Mouse (Mus musculus) hindbrain, embryonic 13.5 days (tissue): ENCODE data around the gene Rinl. TPM values are rescaled to one million over a fixed set of nuclear protein-coding genes. Genes with fewer than 3 reads are reported as not detected.

Experiments
- ATAC-seq: fragments of 200-750 bp; cut with Nextera tagmentation; 2 replicates; pipeline ENCODE4 v1.8.0; 2017; ENCODE audit warnings: moderate TSS enrichment; ENCODE audit not compliant: low FRiP score
- H3K27ac ChIP-seq: fragments of 300-500 bp; sonication (generic); 2 replicates; pipeline ENCODE4 v1.5.1; 2015; ENCODE audit warnings: inconsistent platforms, mild to moderate bottlenecking, moderate library complexity
- H3K27me3 ChIP-seq: fragments of 300-500 bp; sonication (generic); 2 replicates; pipeline ENCODE4 v1.6.1; 2015; ENCODE audit warnings: mild to moderate bottlenecking, inconsistent platforms
- H3K36me3 ChIP-seq: fragments of 300-500 bp; sonication (generic); 2 replicates; pipeline ENCODE4 v1.6.1; 2015; ENCODE audit warnings: mild to moderate bottlenecking, inconsistent platforms
- H3K4me1 ChIP-seq: fragments of 300-500 bp; sonication (generic); replicated peaks from 2 replicates; pipeline ENCODE4 v1.6.1; 2015; ENCODE audit warnings: inconsistent platforms
- H3K4me2 ChIP-seq: fragments of 300-500 bp; sonication (generic); 2 replicates; pipeline ENCODE4 v1.6.1; 2015; ENCODE audit warnings: inconsistent platforms, mild to moderate bottlenecking, moderate library complexity
- H3K4me3 ChIP-seq: fragments of 300-500 bp; sonication (generic); 2 replicates; pipeline ENCODE4 v1.5.1; 2015; ENCODE audit warnings: mild to moderate bottlenecking, inconsistent platforms
- H3K9ac ChIP-seq: fragments of 300-500 bp; sonication (generic); 2 replicates; pipeline ENCODE4 v1.6.1; 2015; ENCODE audit warnings: mild to moderate bottlenecking, inconsistent platforms
- H3K9me3 ChIP-seq: fragments of 300-500 bp; sonication (generic); 2 replicates; pipeline ENCODE4 v1.6.1; 2016; ENCODE audit warnings: inconsistent platforms
- WGBS: fragments of 180-500 bp; shearing (Covaris S2); methylation state at CpG from one replicate; pipeline ENCODE4 v1.1.7; 2015; 5-methylcytosine and 5-hydroxymethylcytosine counted together
- polyA plus RNA-seq: library from polyadenylated mRNA; unstranded; fragments of >200 nt; fragmentation: Nextera tagmentation; extraction: Ambion mirVana; gene quantifications from 2 replicates; pipeline ENCODE4 v1.2.1, GENCODE M21; 2015

The Rinl gene
- polyA plus RNA-seq, 1 experiment from 2014 or later = 2.7 TPM

DNA sequence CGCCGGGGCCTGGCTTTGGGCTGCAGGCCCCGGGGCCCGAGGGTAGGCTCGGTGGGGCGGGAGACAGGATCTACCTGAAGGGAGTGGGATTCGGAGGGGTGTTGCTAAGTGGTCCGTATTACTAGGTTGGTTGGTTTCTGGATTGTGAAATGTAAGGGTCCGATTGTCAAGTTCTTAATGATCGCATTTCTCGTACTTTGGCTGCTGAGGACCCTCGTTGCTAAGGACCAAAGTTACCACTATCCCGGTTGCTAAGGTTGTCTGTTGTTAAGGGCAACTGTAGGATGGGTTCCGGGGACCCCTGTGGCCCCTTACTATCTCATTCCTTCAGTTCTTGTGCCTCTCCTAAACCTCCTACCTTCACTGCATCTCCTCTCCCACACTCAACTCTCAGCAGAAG lies 21.9 kb upstream of the Rinl start:
- 1% methylated on average over 14 of the region's 14 CpGs for WGBS
- Histone ChIP-seq H3K9ac (peak overlapping the region; percentile 70), H3K4me3 (peak overlapping the region; percentile 69), H3K9me3 (no peaks in the 10 kb centered on the region), H3K36me3 (peaks cover 13% of the 10 kb centered on the region), H3K4me2 (peak overlapping the region; percentile 67), H3K4me1 (peaks cover 37% of the 10 kb centered on the region), H3K27ac (no peak overlapping the region), H3K27me3 (no peaks in the 10 kb centered on the region)
- peak; percentile 30 for ATAC-seq

DNA sequence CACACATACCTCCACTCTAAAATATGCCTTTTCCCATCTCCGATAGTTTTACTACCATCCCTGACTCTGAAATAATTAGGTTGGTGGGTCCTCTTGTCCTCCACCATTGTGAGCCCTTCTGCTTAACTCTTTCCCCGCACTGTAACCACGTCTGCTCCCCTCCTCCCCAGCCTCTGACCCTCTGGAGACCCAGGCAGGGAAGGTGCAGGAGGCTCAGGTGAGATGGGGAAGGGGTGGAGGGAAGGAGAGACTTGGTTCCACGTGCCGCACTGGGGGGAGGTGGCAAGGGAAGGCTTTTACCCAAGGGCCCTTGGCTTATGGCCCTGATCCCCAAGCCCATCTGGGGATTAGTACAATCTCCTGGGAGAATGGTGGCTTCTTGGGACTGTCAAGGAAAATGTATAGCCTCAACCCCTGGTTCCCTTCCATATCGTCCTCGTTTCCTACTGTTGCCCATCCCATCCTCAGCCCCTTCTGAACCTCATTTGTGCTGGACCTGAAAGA lies 21.3 kb upstream of the Rinl start, which contains the start of gene Nfkbib:
Gene Nfkbib (minus strand): TSS at position 51 of the 504 bp plus-strand sequence.
- Histone ChIP-seq H3K4me2 (peak within 1 kb of the TSS; percentile 67), H3K27me3 (no peaks in the 10 kb centered on the region), H3K27ac (no peak within 1 kb of the TSS), H3K4me1 (peaks cover 37% of the 10 kb centered on the region), H3K9ac (peak within 1 kb of the TSS; percentile 70), H3K36me3 (peaks cover 8% of the 10 kb centered on the region; the same call in 1 of the 2 replicates), H3K4me3 (peak within 1 kb of the TSS; percentile 69), H3K9me3 (no peaks in the 10 kb centered on the region)
- no peak for ATAC-seq
- WGBS = 62% methylated on average over 7 of the region's 7 CpGs

DNA sequence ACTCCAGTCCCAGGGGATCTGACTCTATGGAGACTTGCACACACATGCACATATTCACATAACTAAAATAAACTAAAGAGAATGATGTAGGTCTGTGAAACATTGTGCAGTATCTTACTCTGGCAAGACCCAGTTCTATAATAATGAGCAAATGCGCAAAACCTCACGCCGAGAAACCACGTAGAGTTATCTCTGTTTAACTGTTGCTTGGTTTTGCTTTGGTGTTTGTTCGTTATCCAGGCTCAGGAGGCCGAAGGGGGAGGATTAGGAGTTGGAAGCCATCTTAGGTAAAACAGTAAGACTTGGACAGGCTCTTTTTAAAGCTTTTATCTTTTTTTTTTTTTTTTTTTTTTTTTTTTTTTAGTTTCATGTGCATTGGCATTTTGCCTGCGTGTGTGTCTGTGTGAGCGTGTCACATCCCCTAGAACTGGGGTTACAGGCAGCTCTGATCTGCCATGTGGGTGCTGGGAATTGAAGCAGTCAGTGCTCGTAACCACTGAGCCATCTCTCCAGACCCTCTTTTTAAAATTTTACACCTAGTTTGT lies 19.3 kb upstream of the Rinl start:
- Histone ChIP-seq H3K9me3 (no peaks in the 10 kb centered on the region), H3K4me3 (no peak overlapping the region), H3K27me3 (no peaks in the 10 kb centered on the region), H3K36me3 (peaks cover 9% of the 10 kb centered on the region; the same call in 1 of the 2 replicates), H3K27ac (no peak overlapping the region), H3K9ac (no peak overlapping the region), H3K4me2 (no peak overlapping the region), H3K4me1 (peaks cover 52% of the 10 kb centered on the region)
- ATAC-seq = no peak
- WGBS = 93% methylated on average over 9 of the region's 9 CpGs

DNA sequence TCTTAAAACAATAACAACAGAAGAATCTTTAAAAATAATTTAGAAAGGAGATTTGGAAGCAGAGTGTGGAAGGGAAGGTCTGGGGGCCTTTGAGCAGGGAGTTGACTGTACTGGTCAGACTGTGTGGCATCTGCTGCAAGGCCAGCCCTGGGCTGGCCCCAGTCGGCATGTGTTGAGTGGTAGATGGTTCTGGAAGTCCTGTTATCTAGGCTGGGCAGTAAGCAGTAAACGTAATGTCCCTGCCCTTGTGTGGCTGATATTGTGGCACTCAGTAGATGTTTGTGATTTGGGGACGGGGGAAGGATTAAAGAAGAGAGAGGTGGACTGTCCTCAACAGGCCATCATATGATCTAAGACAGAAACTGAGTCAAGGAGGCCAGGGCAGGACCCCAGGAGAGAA lies 18.5 kb upstream of the Rinl start:
- 92% methylated on average over 3 of the region's 3 CpGs for WGBS

DNA sequence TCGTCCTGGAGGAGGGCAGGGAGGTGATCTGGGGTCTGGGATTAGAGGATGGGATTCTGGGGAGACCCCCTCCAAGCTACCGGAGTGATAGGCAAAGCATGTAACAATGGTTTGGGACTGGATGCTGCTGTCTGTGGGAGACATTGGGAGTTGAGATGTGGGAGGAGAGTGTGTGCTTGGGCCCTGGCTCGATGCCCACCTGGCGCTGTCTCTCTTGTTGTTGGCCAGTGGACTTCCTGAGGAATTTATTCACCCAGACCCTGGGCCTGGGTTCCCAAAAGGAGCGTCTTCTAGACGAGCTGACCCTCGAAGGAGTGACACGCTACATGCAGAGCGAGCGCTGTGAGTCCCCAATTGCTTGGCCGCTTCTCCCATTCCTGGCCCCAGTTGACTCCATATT lies 16.9 kb upstream of the Rinl start:
- no peaks in the 10 kb centered on the region for H3K9me3 ChIP-seq
- no peak overlapping the region for H3K27ac ChIP-seq
- H3K4me1 ChIP-seq = peaks cover 41% of the 10 kb centered on the region
- no peaks in the 10 kb centered on the region for H3K27me3 ChIP-seq
- 92% methylated on average over 11 of the region's 11 CpGs for WGBS
- H3K4me2 ChIP-seq = no peak overlapping the region
- peaks cover 20% of the 10 kb centered on the region for H3K36me3 ChIP-seq
- no peak overlapping the region for H3K9ac ChIP-seq
- no peak overlapping the region for H3K4me3 ChIP-seq
- no peak for ATAC-seq

More for the DNA sequence above, 18.5 kb upstream of the Rinl start:
- no peaks in the 10 kb centered on the region for H3K27me3 ChIP-seq
- ATAC-seq = no peak
- H3K27ac ChIP-seq = no peak overlapping the region
- H3K4me2 ChIP-seq = no peak overlapping the region
- no peak overlapping the region for H3K9ac ChIP-seq
- H3K4me3 ChIP-seq = no peak overlapping the region
- H3K4me1 ChIP-seq = peaks cover 46% of the 10 kb centered on the region
- H3K9me3 ChIP-seq = no peaks in the 10 kb centered on the region
- H3K36me3 ChIP-seq = peaks cover 15% of the 10 kb centered on the region; the same call in 1 of the 2 replicates

DNA sequence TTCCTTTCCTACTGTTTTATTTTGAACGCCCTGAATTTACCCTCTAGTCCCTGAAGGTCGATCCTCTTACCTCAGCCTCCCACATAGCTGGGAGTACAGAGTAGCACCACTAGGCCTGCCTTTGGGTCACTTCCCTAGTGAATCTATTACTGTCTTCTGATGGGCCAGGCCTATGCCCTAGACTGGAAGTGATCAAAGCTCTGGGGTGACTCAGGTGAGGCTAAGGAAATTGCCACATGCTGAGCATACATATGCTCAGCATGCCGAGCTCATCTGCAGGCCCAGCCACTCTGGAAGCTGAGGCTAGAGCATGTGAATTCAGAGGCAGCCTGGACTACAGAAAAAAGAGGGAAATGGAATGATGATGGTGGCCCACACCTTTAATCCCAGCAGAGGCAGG lies 15.6 kb upstream of the Rinl start:
- no peak for ATAC-seq
- Histone ChIP-seq H3K4me3 (no peak overlapping the region), H3K27me3 (no peaks in the 10 kb centered on the region), H3K4me2 (no peak overlapping the region), H3K4me1 (peaks cover 28% of the 10 kb centered on the region), H3K27ac (peak overlapping the region; percentile 67; the same call in 1 of the 2 replicates), H3K9me3 (no peaks in the 10 kb centered on the region), H3K36me3 (peaks cover 30% of the 10 kb centered on the region), H3K9ac (no peak overlapping the region)
- WGBS = 85% methylated on average over 3 of the region's 3 CpGs

DNA sequence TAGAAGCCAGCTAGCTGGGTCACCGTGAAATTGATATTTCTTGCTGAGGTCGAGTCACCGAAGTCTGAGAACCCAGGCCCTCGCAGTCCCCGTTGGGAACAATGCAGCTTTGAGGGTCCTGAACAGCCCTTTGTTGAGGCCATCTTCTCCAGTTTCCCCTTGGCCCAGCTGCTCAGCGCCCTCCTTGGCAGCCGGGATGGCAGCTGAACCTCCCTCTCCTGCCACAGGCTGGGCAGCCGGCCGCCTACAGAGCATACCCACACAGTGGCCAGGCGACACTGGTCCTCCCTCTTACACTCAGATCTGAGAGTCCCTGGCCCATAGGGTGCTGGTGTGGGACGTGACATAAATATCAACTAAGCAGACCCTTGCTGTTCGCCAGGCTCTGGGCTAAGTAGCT lies 14.6 kb upstream of the Rinl start:
- Histone ChIP-seq H3K9ac (no peak overlapping the region), H3K4me3 (no peak overlapping the region), H3K9me3 (no peaks in the 10 kb centered on the region), H3K4me2 (no peak overlapping the region), H3K27me3 (no peaks in the 10 kb centered on the region), H3K4me1 (peaks cover 18% of the 10 kb centered on the region), H3K36me3 (peaks cover 39% of the 10 kb centered on the region), H3K27ac (peak overlapping the region; percentile 67)
- 40% methylated on average over 12 of the region's 12 CpGs for whole genome bisulfite sequencing
- peak; percentile 56 for ATAC-seq

DNA sequence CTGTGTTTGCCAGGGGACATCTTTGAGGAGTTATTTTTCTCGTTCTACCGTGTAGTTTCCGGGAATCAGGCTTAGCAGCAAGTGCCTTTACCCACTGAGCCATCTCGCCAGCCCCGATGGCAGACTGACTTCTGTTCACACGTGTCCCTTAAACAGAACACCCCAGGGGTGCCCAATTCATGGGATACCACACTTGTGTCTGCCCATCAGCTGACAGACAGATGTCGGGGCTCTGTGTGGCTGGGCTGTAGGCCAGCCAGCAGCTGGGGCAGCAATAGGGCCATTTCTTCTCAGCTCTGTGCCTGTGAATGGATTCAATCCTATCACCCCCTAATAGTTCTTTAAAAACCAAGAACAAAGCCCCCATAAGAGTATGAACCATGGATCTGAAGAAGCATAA lies 13.6 kb upstream of the Rinl start:
- no peak for ATAC-seq
- WGBS = 78% methylated on average over 7 of the region's 7 CpGs
- H3K9me3 ChIP-seq = no peaks in the 10 kb centered on the region
- H3K27me3 ChIP-seq = no peaks in the 10 kb centered on the region
- H3K4me3 ChIP-seq = no peak overlapping the region
- H3K36me3 ChIP-seq = peaks cover 39% of the 10 kb centered on the region
- no peak overlapping the region for H3K4me2 ChIP-seq
- peaks cover 18% of the 10 kb centered on the region for H3K4me1 ChIP-seq
- H3K27ac ChIP-seq = no peak overlapping the region
- no peak overlapping the region; the same call in 1 of the 2 replicates for H3K9ac ChIP-seq

DNA sequence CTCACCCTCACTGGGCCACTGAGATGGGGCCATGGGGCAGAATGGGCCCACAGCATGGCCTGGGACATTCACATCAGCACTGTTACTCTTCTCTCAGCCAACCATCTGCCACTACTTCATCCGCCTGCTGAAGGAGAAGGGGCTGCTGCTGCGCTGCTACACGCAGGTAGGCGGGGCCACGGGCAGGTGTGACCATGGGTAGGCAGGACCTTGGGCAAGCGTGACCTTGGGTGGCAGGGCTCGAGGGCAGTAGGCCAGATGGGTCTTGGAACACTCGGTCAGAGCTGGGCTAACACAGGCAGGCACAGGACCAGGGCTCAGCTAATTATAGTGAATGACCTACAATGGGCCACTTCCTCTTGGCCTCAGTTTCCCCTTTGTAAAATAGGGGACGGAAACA lies 9.9 kb upstream of the Rinl start:
- Histone ChIP-seq H3K27me3 (no peaks in the 10 kb centered on the region), H3K4me3 (no peak overlapping the region), H3K27ac (no peak overlapping the region), H3K4me1 (peaks cover 13% of the 10 kb centered on the region), H3K4me2 (no peak overlapping the region), H3K9me3 (no peaks in the 10 kb centered on the region), H3K36me3 (peaks cover 52% of the 10 kb centered on the region), H3K9ac (peak overlapping the region; percentile 13; the same call in 1 of the 2 replicates)
- no peak for ATAC-seq
- WGBS = 87% methylated on average over 9 of the region's 9 CpGs

DNA sequence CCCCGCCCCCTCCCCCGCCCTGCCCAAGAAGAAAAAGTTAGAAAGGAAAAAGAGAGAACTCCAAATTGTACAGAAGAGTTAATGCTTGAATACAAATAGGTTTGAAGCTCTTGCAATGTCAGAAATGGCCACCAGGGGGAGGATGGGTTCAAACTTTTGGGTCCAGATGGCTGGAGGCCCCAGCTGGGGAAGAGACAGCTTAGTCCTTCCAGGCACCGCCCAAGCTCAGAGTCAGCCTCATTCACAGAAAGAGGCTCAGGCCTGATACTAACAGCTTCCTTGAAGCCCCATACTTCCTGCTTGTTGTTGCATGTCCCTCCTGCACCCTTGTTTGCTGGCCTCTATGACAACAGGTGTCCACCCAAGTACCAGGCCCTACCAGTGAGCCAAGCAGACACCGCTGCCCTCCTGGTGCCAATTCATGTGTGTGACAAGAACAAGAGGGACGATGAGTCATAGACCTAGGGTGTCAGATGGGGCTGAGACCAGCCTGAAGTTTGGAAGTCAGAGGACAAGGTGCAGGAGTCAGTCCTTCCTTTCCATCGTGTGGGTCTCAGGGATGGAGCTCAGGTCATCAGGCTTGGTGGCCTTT lies 8.6 kb upstream of the Rinl start:
- Histone ChIP-seq H3K36me3 (peaks cover 52% of the 10 kb centered on the region), H3K9ac (no peak overlapping the region; the same call in 1 of the 2 replicates), H3K4me3 (no peak overlapping the region), H3K4me2 (no peak overlapping the region), H3K9me3 (no peaks in the 10 kb centered on the region), H3K27ac (no peak overlapping the region; the same call in 1 of the 2 replicates), H3K27me3 (no peaks in the 10 kb centered on the region), H3K4me1 (peaks cover 4% of the 10 kb centered on the region)
- WGBS = 44% methylated on average over 6 of the region's 6 CpGs
- ATAC-seq = peak; percentile 49; the same call in 1 of the 2 replicates

DNA sequence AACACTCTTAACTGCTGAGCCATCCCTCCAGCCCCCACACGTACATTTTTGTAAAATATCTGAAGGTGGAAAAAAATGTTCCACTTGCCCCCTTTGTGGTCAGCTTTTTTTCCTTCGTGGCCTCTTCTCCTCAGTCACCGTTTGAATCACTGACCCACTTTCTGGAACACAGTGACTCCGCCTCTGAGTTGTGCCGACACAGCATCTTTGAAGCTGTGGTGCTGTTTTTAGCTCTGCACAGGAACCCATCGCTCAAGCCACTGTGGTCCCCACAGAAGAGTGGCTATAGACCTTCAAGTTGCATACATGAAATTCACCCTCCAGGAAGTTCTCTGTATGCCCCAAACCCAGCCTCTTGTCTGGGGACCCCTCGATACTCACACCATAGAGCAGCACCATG lies 7.9 kb upstream of the Rinl start:
- Histone ChIP-seq H3K4me1 (peaks cover 4% of the 10 kb centered on the region), H3K9me3 (no peaks in the 10 kb centered on the region), H3K9ac (no peak overlapping the region), H3K36me3 (peaks cover 58% of the 10 kb centered on the region), H3K4me3 (no peak overlapping the region), H3K4me2 (no peak overlapping the region), H3K27me3 (no peaks in the 10 kb centered on the region), H3K27ac (no peak overlapping the region)
- ATAC-seq = no peak
- WGBS = 87% methylated on average over 7 of the region's 7 CpGs

DNA sequence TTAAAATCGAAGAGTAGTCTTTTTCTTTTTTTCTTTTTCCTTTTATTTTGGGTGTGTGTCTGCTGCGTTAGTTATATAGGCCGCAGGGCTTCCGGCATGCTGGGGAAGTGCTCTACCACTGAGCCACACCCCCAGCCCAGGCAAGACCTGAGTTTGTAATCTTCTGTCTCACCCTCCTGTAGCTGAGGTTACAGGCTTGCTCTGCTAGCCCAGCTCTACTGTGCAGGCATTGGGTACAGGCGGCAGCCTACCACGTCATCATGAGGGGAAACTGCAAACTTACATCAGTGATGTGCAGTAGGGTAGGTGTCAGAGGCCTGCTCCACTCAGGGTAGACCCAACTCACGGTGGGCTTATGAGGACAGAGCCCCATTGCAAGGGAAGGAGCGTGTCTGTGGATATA lies 7.5 kb upstream of the Rinl start:
- Histone ChIP-seq H3K9me3 (no peaks in the 10 kb centered on the region), H3K4me2 (no peak overlapping the region), H3K27me3 (no peaks in the 10 kb centered on the region), H3K4me1 (peaks cover 4% of the 10 kb centered on the region), H3K9ac (no peak overlapping the region), H3K27ac (no peak overlapping the region), H3K4me3 (no peak overlapping the region), H3K36me3 (peaks cover 62% of the 10 kb centered on the region)
- 92% methylated on average over 8 of the region's 8 CpGs for WGBS
- no peak for ATAC-seq

DNA sequence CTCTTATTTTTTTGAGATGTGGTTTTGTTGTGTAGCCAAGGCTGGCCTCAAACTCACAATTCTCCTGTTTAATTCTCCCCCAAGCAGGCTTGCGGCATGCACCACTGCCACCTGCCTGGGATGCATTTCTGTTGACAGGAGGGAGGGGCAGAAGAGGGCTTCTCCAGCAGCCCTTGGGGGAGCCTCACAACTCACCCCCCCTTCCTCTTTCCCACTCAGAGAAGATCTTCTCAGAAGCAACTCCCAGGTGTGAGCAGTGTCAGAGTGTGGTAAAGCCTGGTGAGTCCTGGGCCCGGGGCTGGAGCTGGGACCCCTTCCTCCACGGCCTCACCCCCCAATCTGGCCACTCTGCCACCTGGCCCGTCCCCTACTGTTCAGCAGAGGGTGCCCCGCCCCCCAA lies 3.6 kb upstream of the Rinl start:
- Histone ChIP-seq H3K9me3 (no peaks in the 10 kb centered on the region), H3K27me3 (no peaks in the 10 kb centered on the region), H3K4me1 (peaks cover 4% of the 10 kb centered on the region), H3K4me2 (no peak overlapping the region), H3K4me3 (no peak overlapping the region), H3K9ac (peak overlapping the region; percentile 29; the same call in 1 of the 2 replicates), H3K36me3 (peaks cover 62% of the 10 kb centered on the region), H3K27ac (no peak overlapping the region)
- ATAC-seq = no peak
- WGBS = 74% methylated on average over 5 of the region's 5 CpGs
